Mouse (Mus musculus): ENCODE results near the gene Skiv2l. TPM values are rescaled to one million over a fixed set of nuclear protein-coding genes. Genes with fewer than 3 reads are reported as not detected.

Skiv2l gene
- 46.2 and 57.7 TPM in 2 replicates for polyA plus RNA-seq (2014; fragmentation: Nextera tagmentation; extraction: Ambion mirVana)

DNA sequence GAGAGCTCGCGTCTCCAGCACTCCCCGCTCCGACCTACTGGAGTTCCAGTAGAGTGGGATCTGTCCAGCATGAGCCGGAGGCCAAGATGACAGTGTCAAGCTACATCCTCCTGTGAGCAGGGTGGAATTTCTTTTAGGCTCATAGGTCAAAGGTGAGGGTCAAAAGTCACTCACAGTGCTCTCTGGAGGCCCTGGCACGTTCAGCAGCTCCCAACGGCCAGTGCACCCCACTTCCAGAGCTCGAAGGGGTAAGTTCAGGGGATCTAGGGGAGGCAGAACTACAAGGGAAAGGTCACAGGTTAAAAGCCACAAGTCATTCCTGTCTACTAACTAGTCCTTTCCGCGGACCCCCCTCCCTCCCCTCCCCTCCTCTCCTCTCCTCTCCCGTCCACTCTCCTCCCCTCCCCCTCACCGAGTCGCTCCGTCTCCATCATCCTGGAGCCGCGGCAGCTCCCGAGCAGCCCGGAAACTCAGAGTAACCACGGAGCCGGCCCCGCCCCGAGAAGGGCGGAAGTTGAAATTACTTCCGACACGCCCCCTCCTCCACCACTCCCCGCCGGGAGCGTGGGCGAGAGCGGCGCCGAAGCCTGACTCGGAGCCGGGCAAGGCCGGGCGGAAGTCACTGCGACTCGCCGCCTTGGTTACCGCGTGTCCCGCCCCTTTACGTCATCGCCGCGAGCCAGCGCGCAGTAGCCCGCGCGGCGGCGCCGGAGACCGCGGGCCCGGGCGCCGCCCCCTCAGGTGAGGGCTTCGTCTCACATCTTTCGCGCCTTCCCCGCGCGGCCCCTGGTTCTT is at the start of gene Skiv2l, which contains the start of gene Nelfe:
Gene Skiv2l (minus strand): TSS at position 489 of the 795 bp plus-strand sequence.
Gene Nelfe (plus strand): TSS at position 670 of the 795 bp plus-strand sequence.
- Histone ChIP-seq H3K9me3 (ENCODE audit: control insufficient read depth, low read length) (no peaks in the 10 kb centered on the region), H3K27ac (ENCODE audit: low read depth, low read length) (peak within 1 kb of the TSS; percentile 48; the same call in 1 of the 2 replicates), H3K4me2 (ENCODE audit: low read depth, low read length) (peak within 1 kb of the TSS; percentile 96), H3K4me3 (ENCODE audit: low read depth, low read length) (peak within 1 kb of the TSS; percentile 95), H3K4me1 (ENCODE audit: control insufficient read depth, insufficient read depth, low read length) (peaks cover 18% of the 10 kb centered on the region), H3K9ac (replicated peaks; ENCODE audit: low read depth, low read length) (peak within 1 kb of the TSS; percentile 86), H3K27me3 (ENCODE audit: control insufficient read depth, insufficient read depth, low read length) (no peaks in the 10 kb centered on the region), H3K36me3 (ENCODE audit: control insufficient read depth, insufficient read depth, low read length) (peaks cover 40% of the 10 kb centered on the region)
- ATAC-seq (ENCODE audit: low read depth): peak; percentile 97
- WGBS: under 1% methylated on average over 63 of the region's 65 CpGs

DNA sequence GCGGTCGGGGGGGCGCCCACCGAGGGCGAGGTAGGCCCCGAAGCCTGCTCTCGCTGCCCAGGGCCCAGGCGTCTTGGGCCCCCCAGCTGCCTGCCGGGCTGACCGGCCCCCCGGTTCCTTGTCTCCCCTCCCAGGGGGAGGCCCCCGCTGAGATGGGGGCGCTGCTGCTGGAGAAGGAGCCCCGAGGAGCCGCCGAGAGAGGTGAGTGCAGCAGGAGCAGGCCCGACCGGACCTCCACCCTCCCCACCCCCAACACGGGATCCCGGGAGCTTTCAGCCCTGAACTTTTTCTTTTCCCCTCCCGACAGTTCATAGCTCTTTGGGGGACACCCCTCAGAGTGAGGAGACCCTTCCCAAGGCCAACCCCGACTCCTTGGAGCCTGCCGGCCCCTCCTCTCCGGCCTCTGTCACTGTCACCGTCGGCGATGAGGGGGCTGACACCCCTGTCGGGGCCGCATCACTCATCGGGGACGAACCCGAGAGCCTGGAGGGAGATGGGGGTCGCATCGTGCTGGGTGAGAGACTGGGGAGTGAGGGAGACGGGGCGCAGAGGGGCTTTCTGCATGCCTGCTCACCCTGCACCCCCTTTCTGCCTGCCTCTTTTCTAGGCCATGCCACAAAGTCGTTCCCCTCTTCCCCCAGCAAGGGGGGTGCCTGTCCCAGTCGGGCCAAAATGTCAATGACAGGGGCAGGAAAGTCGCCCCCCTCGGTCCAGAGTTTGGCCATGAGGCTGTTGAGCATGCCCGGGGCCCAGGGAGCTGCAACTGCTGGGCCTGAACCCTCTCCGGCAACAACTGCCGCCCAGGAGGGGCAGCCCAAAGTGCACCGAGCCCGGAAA is 49.3 kb upstream of the Skiv2l start:
- ATAC-seq (ENCODE audit: low read depth): peak; percentile 9; the same call in 1 of the 2 replicates
- peak overlapping the region; percentile 98 for H3K9ac ChIP-seq (replicated peaks; ENCODE audit: low read depth, low read length)
- peaks cover 32% of the 10 kb centered on the region for H3K4me1 ChIP-seq (ENCODE audit: control insufficient read depth, insufficient read depth, low read length)
- H3K4me3 ChIP-seq (ENCODE audit: low read depth, low read length): peak overlapping the region; percentile 82
- H3K9me3 ChIP-seq (ENCODE audit: control insufficient read depth, low read length): no peaks in the 10 kb centered on the region
- peak overlapping the region; percentile 97 for H3K27ac ChIP-seq (ENCODE audit: low read depth, low read length)
- no peaks in the 10 kb centered on the region for H3K27me3 ChIP-seq (ENCODE audit: control insufficient read depth, insufficient read depth, low read length)
- WGBS: 0% methylated on average over 33 of the region's 45 CpGs
- peaks cover 11% of the 10 kb centered on the region for H3K36me3 ChIP-seq (ENCODE audit: control insufficient read depth, insufficient read depth, low read length)
- peak overlapping the region; percentile 97 for H3K4me2 ChIP-seq (ENCODE audit: low read depth, low read length)

DNA sequence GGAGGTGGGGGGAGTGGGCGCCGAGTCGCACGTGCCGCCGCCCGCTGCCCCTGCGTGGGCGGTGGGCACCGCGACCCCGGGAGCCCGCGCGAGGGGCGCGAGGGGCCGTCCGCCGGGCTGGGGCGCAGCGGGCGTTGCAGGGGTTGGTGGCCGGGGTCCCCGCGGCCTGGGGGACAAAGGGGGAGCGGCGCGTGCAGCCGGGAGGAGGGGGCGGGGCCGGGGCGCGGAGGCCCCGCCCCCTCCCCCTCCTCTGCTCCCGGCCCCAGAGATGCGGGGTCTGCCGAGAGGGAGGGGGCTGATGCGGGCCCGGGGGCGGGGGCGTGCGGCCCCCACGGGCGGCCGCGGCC is 48.7 kb upstream of the Skiv2l start:
- H3K9ac ChIP-seq (replicated peaks; ENCODE audit: low read depth, low read length): peak overlapping the region; percentile 98
- H3K27me3 ChIP-seq (ENCODE audit: control insufficient read depth, insufficient read depth, low read length): no peaks in the 10 kb centered on the region
- peak overlapping the region; percentile 97 for H3K27ac ChIP-seq (ENCODE audit: low read depth, low read length)
- WGBS: 0% methylated on average over 6 of the region's 47 CpGs
- H3K4me3 ChIP-seq (ENCODE audit: low read depth, low read length): peak overlapping the region; percentile 82
- ATAC-seq (ENCODE audit: low read depth): 0 out of 2 replicates have a peak, but pooled peaks have one; percentile 3
- H3K36me3 ChIP-seq (ENCODE audit: control insufficient read depth, insufficient read depth, low read length): peaks cover 11% of the 10 kb centered on the region
- peak overlapping the region; percentile 97 for H3K4me2 ChIP-seq (ENCODE audit: low read depth, low read length)
- no peaks in the 10 kb centered on the region for H3K9me3 ChIP-seq (ENCODE audit: control insufficient read depth, low read length)
- peaks cover 34% of the 10 kb centered on the region for H3K4me1 ChIP-seq (ENCODE audit: control insufficient read depth, insufficient read depth, low read length)

DNA sequence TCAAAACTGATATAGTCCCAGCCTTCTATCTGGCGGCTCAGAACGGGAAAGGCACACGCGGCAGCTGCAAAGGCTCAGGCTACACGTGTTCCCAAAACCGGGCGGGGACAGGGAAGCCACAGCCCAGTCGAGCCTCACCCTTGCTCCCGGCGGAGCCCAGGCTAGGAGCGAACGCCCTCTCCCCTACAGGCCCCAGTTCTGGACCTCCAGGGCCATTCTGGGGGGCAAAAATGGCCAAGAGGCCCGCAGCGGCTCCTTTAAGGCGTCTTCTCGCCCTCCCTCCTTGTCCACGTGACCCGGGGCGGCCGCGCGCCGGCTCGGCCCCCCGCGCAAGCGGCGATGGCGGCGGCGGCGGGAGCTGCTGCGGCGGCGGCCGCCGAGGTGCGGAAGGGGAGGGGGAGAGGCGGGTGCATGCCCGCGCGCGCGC is 48.2 kb upstream of the Skiv2l start, which contains the start of the genes C2 and Ehmt2:
Gene C2 (minus strand): TSS at position 106 of the 427 bp plus-strand sequence.
Gene Ehmt2 (plus strand): TSS at position 310 of the 427 bp plus-strand sequence.
- H3K4me3 ChIP-seq (ENCODE audit: low read depth, low read length): peak within 1 kb of the TSS; percentile 82
- H3K27ac ChIP-seq (ENCODE audit: low read depth, low read length): peak within 1 kb of the TSS; percentile 97
- H3K36me3 ChIP-seq (ENCODE audit: control insufficient read depth, insufficient read depth, low read length): peaks cover 11% of the 10 kb centered on the region
- H3K27me3 ChIP-seq (ENCODE audit: control insufficient read depth, insufficient read depth, low read length): no peaks in the 10 kb centered on the region
- peak; percentile 10 for ATAC-seq (ENCODE audit: low read depth)
- H3K4me2 ChIP-seq (ENCODE audit: low read depth, low read length): peak within 1 kb of the TSS; percentile 97
- H3K4me1 ChIP-seq (ENCODE audit: control insufficient read depth, insufficient read depth, low read length): peaks cover 37% of the 10 kb centered on the region
- H3K9me3 ChIP-seq (ENCODE audit: control insufficient read depth, low read length): no peaks in the 10 kb centered on the region
- under 1% methylated on average over 25 of the region's 44 CpGs for WGBS
- H3K9ac ChIP-seq (replicated peaks; ENCODE audit: low read depth, low read length): peak within 1 kb of the TSS; percentile 98

DNA sequence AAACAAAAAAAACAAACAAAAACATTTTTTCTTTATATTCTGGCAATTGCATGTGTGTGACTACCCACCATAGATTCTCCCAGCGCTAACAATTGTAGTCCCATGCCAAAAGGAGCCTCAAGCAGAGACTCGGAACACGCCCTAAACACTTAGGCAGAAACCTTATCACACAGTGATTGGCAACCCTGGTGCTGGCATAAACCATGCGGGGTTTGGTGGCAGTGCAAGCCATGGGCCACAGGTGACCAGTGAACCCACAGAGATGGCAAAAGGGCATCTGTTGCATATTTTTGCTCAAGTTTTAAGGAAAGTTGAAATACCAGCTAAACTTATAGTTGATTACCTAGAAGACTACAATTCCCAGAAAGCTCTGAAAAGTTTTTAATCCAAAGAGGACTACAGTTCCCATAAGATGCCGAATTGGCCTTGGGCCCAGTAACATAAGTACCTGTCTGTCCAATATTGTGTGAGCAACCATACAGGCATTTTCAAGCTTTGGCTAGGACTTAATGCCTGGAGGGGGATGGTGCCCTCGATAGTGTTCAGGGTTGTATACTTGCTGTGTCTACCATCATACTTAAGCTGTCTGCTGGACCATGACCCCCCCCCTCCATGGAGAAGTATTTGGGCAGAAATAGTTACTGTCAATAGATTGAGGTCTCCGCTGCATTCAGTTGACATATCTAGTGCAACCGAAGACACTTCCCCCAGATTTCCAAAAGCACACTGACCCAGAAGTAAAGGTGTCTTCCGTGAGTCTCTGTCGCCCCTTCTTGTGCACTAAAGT is 47.6 kb upstream of the Skiv2l start:
- Histone ChIP-seq H3K9ac (replicated peaks; ENCODE audit: low read depth, low read length) (peak overlapping the region; percentile 98), H3K4me1 (ENCODE audit: control insufficient read depth, insufficient read depth, low read length) (peaks cover 37% of the 10 kb centered on the region)

DNA sequence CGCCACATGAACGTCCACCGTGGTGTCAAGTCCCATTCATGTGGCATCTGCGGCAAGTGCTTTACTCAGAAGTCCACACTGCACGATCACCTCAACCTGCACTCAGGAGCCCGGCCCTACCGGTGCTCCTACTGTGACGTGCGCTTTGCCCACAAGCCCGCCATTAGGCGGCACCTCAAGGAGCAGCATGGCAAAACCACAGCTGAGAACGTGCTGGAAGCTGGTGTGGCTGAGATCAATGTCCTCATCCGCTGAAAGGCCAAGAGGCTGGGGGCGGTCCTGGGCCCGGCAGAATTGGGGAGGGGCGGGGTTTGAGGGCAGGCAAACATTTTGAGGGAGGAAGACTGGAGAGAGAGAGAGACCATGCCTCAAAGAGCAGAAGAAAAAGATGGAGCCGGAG is 46.4 kb upstream of the Skiv2l start:
- no peaks in the 10 kb centered on the region for H3K9me3 ChIP-seq (ENCODE audit: control insufficient read depth, low read length)
- 89% methylated on average over 17 of the region's 17 CpGs for WGBS
- peaks cover 37% of the 10 kb centered on the region for H3K4me1 ChIP-seq (ENCODE audit: control insufficient read depth, insufficient read depth, low read length)
- H3K9ac ChIP-seq (replicated peaks; ENCODE audit: low read depth, low read length): no peak overlapping the region
- H3K36me3 ChIP-seq (ENCODE audit: control insufficient read depth, insufficient read depth, low read length): no peaks in the 10 kb centered on the region
- no peak for ATAC-seq (ENCODE audit: low read depth)
- no peak overlapping the region; the same call in 1 of the 2 replicates for H3K4me3 ChIP-seq (ENCODE audit: low read depth, low read length)
- peak overlapping the region; percentile 82; the same call in 1 of the 2 replicates for H3K4me2 ChIP-seq (ENCODE audit: low read depth, low read length)
- H3K27ac ChIP-seq (ENCODE audit: low read depth, low read length): no peak overlapping the region
- H3K27me3 ChIP-seq (ENCODE audit: control insufficient read depth, insufficient read depth, low read length): no peaks in the 10 kb centered on the region

More for the DNA sequence above, 47.6 kb upstream of the Skiv2l start:
- peak overlapping the region; percentile 82 for H3K4me3 ChIP-seq (ENCODE audit: low read depth, low read length)
- WGBS: 25% methylated on average over 10 of the region's 10 CpGs
- no peaks in the 10 kb centered on the region for H3K27me3 ChIP-seq (ENCODE audit: control insufficient read depth, insufficient read depth, low read length)
- no peaks in the 10 kb centered on the region for H3K9me3 ChIP-seq (ENCODE audit: control insufficient read depth, low read length)
- no peak for ATAC-seq (ENCODE audit: low read depth)
- peak overlapping the region; percentile 97 for H3K4me2 ChIP-seq (ENCODE audit: low read depth, low read length)
- H3K36me3 ChIP-seq (ENCODE audit: control insufficient read depth, insufficient read depth, low read length): peaks cover 6% of the 10 kb centered on the region
- H3K27ac ChIP-seq (ENCODE audit: low read depth, low read length): peak overlapping the region; percentile 97

DNA sequence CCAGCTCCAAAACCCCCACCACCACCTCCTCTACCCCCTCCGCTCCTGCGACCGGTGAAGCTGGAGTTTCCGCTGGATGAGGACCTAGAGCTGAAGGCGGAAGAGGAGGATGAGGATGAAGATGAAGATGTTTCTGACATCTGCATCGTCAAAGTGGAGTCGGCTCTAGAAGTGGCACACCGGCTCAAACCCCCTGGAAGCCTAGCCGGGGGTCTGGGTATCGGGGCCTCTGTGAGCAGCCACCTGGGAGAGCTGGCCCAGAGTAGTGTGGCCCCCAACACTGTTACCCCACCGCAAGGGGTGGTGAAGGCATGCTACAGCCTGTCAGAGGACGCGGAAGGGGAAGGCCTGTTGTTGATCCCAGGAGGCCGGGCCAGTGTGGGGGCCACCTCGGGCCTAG is 45.7 kb upstream of the Skiv2l start:
- H3K27ac ChIP-seq (ENCODE audit: low read depth, low read length): peak overlapping the region; percentile 90; the same call in 1 of the 2 replicates
- H3K36me3 ChIP-seq (ENCODE audit: control insufficient read depth, insufficient read depth, low read length): no peaks in the 10 kb centered on the region
- H3K4me3 ChIP-seq (ENCODE audit: low read depth, low read length): peak overlapping the region; percentile 79
- peak overlapping the region; percentile 92 for H3K9ac ChIP-seq (replicated peaks; ENCODE audit: low read depth, low read length)
- peaks cover 37% of the 10 kb centered on the region for H3K4me1 ChIP-seq (ENCODE audit: control insufficient read depth, insufficient read depth, low read length)
- H3K27me3 ChIP-seq (ENCODE audit: control insufficient read depth, insufficient read depth, low read length): no peaks in the 10 kb centered on the region
- ATAC-seq (ENCODE audit: low read depth): no peak
- 86% methylated on average over 15 of the region's 15 CpGs for WGBS
- H3K4me2 ChIP-seq (ENCODE audit: low read depth, low read length): peak overlapping the region; percentile 82
- H3K9me3 ChIP-seq (ENCODE audit: control insufficient read depth, low read length): no peaks in the 10 kb centered on the region

DNA sequence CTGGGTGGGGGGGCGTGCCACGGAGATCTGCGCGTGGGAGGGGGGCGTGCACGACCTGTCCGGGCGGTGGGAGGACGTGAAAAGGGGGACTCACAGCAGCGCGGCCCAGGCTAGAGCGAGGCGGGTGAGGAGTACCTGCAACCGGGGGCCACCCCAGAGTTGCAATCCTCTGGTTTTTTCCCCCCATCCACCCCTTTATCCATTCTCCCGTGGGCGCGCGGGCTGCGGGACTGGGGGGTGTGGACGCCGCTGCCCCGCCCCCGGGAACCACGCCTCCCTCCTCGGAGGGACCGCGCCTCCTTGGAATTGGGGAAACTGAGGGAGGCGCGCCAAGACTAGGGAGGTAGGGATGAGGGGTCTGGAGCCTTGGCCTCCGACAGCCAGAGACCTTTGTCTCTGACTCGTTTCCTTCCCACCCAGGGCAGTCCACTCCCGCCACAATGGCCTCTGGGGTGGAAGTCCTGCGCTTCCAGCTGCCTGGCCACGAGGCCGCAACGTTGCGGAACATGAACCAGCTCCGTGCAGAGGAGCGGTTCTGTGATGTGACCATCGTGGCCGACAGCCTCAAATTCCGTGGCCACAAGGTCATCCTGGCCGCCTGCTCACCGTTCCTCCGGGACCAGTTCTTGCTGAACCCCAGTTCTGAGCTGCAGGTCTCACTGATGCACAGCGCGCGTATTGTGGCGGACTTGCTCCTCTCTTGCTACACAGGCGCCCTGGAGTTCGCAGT is 45.0 kb upstream of the Skiv2l start:
- Histone ChIP-seq H3K27ac (ENCODE audit: low read depth, low read length) (peak overlapping the region; percentile 90), H3K9ac (replicated peaks; ENCODE audit: low read depth, low read length) (peak overlapping the region; percentile 92), H3K9me3 (ENCODE audit: control insufficient read depth, low read length) (no peaks in the 10 kb centered on the region), H3K27me3 (ENCODE audit: control insufficient read depth, insufficient read depth, low read length) (no peaks in the 10 kb centered on the region), H3K4me2 (ENCODE audit: low read depth, low read length) (peak overlapping the region; percentile 82), H3K36me3 (ENCODE audit: control insufficient read depth, insufficient read depth, low read length) (no peaks in the 10 kb centered on the region), H3K4me3 (ENCODE audit: low read depth, low read length) (peak overlapping the region; percentile 79), H3K4me1 (ENCODE audit: control insufficient read depth, insufficient read depth, low read length) (peaks cover 32% of the 10 kb centered on the region)
- WGBS: 9% methylated on average over 39 of the region's 51 CpGs
- peak; percentile 41 for ATAC-seq (ENCODE audit: low read depth)
